Mouse (Mus musculus) hindbrain, embryonic 14.5 days (tissue): Measurements from ENCODE around the gene Ndufs7. TPM values are rescaled to one million over a fixed set of nuclear protein-coding genes. Genes with fewer than 3 reads are reported as not detected.
A peak's percentile ranks its signal among the peaks of the same experiment; 100 is the strongest.

Experiments
- ATAC-seq: fragments of 200-750 bp; cut with Nextera tagmentation; 2 replicates; pipeline ENCODE4 v1.8.0; 2017; ENCODE audit warnings: moderate number of reproducible peaks, mild to moderate bottlenecking, moderate TSS enrichment, moderate library complexity; ENCODE audit not compliant: low FRiP score
- DNase-seq: peaks from one replicate; pipeline ENCODE4 v3.0.0-alpha.2; 2015; ENCODE audit warnings: low spot score
- H3K27ac ChIP-seq: fragments of 300-500 bp; sonication (generic); 2 replicates; pipeline ENCODE4 v1.5.1; 2014; ENCODE audit warnings: mild to moderate bottlenecking, moderate library complexity
- H3K27me3 ChIP-seq: fragments of 300-500 bp; sonication (generic); 2 replicates; pipeline ENCODE4 v1.6.1; 2014; ENCODE audit warnings: mild to moderate bottlenecking, low read length, mixed read lengths; ENCODE audit not compliant: control insufficient read depth, insufficient read depth
- H3K36me3 ChIP-seq: fragments of 300-500 bp; sonication (generic); replicated peaks from 2 replicates; pipeline ENCODE4 v1.6.1; 2014; ENCODE audit not compliant: control insufficient read depth, insufficient read depth
- H3K4me1 ChIP-seq: fragments of 300-500 bp; sonication (generic); replicated peaks from 2 replicates; pipeline ENCODE4 v1.6.1; 2014; ENCODE audit warnings: antibody characterized with exemption, low read length, mixed read lengths; ENCODE audit not compliant: control insufficient read depth, insufficient read depth
- H3K4me2 ChIP-seq: fragments of 300-500 bp; sonication (generic); replicated peaks from 2 replicates; pipeline ENCODE4 v1.6.1; 2014; ENCODE audit warnings: mild to moderate bottlenecking, moderate library complexity
- H3K4me3 ChIP-seq: fragments of 300-500 bp; sonication (generic); replicated peaks from 2 replicates; pipeline ENCODE4 v1.5.1; 2014; ENCODE audit warnings: mild to moderate bottlenecking, low read length
- H3K9ac ChIP-seq: fragments of 300-500 bp; sonication (generic); 2 replicates; pipeline ENCODE4 v1.6.1; 2014
- H3K9me3 ChIP-seq: fragments of 300-500 bp; sonication (generic); 2 replicates; pipeline ENCODE4 v1.6.1; 2016; ENCODE audit warnings: low read length; ENCODE audit not compliant: control insufficient read depth
- WGBS: fragments of 180-500 bp; shearing (Covaris S2); extraction: QIAGEN DNeasy Blood & Tissue Kit; methylation state at CpG from one replicate; pipeline ENCODE4 v1.1.7; 2014; 5-methylcytosine and 5-hydroxymethylcytosine counted together
- polyA plus RNA-seq: library from polyadenylated mRNA; unstranded; fragments of >200 nt; fragmentation: Nextera tagmentation; extraction: Ambion mirVana; gene quantifications from 2 replicates; pipeline ENCODE4 v1.2.1, GENCODE M21; 2014

Gene Ndufs7
- polyA plus RNA-seq, 1 experiment from 2014 or later: 341 TPM

GRCm38 (mm10) chr10:80259463-80259805, 10.5 kb downstream of the Ndufs7 start:
- H3K4me2 ChIP-seq: peak overlapping the region; percentile 86
- WGBS: 77% methylated on average over 6 of the region's 6 CpGs
- peak overlapping the region; percentile 39; the same call in 1 of the 2 replicates for H3K4me3 ChIP-seq

GRCm38 (mm10) chr10:80259861-80260641, 11.1 kb downstream of the Ndufs7 start:
- H3K4me2 ChIP-seq: peak overlapping the region; percentile 86
- WGBS: 3% methylated on average over 19 of the region's 19 CpGs
- no peaks in the 10 kb centered on the region for H3K9me3 ChIP-seq
- H3K27ac ChIP-seq: peak overlapping the region; percentile 81
- peak overlapping the region; percentile 61 for H3K9ac ChIP-seq
- peak overlapping the region; percentile 39 for H3K4me3 ChIP-seq
- H3K36me3 ChIP-seq: peaks cover 42% of the 10 kb centered on the region
- no peak for DNase-seq
- H3K27me3 ChIP-seq: no peaks in the 10 kb centered on the region
- ATAC-seq: no peak
- peaks cover 18% of the 10 kb centered on the region for H3K4me1 ChIP-seq

More at GRCm38 (mm10) chr10:80259463-80259805, 10.5 kb downstream of the Ndufs7 start:
- no peak for DNase-seq
- ATAC-seq: no peak
- Histone ChIP-seq H3K9ac (0 out of 2 replicates have a peak overlapping the region, but pooled peaks have one; percentile 61), H3K9me3 (no peaks in the 10 kb centered on the region), H3K27ac (no peak overlapping the region), H3K36me3 (peaks cover 49% of the 10 kb centered on the region), H3K27me3 (no peaks in the 10 kb centered on the region), H3K4me1 (peaks cover 18% of the 10 kb centered on the region)

GRCm38 (mm10) chr10:80260642-80261584, 12.0 kb downstream of the Ndufs7 start, which contains the start of the genes Gamt and Dazap1:
TSS of gene Gamt (minus strand) at chr10:80261012.
TSS of gene Dazap1 (plus strand) at chr10:80261486.
- under 1% methylated on average over 46 of the region's 49 CpGs for WGBS
- DNase-seq (peak; percentile 88), ATAC-seq (peak; percentile 84)
- Histone ChIP-seq H3K9me3 (no peaks in the 10 kb centered on the region), H3K9ac (peak within 1 kb of the TSS; percentile 61), H3K27ac (peak within 1 kb of the TSS; percentile 81), H3K4me1 (peaks cover 22% of the 10 kb centered on the region), H3K4me2 (peak within 1 kb of the TSS; percentile 86), H3K27me3 (no peaks in the 10 kb centered on the region), H3K36me3 (peaks cover 34% of the 10 kb centered on the region), H3K4me3 (peak within 1 kb of the TSS; percentile 39)

DNA sequence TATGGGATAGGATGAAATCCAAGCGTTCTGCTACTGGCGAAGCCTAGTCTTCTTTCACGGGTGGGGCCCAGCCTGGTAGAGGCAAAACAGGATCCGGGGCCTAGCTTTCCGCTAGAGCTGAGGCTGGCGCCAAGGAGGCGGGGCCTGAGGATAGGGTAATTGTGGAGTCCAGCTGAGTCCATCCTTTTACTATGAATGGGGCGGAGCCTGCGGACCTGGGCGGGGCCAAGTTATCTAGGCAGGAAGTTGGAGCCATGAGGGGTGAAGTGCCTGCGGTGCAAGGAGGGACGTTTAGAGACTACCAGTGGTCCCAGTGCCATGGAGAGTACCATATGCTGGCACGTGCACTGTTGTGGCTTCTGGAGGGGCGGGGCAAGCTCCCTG, 12.7 kb downstream of the Ndufs7 start:
- Histone ChIP-seq H3K4me1 (peaks cover 29% of the 10 kb centered on the region), H3K4me2 (peak overlapping the region; percentile 86), H3K27me3 (no peaks in the 10 kb centered on the region), H3K27ac (peak overlapping the region; percentile 81), H3K36me3 (peaks cover 27% of the 10 kb centered on the region), H3K9ac (peak overlapping the region; percentile 61), H3K4me3 (peak overlapping the region; percentile 39), H3K9me3 (no peaks in the 10 kb centered on the region)
- WGBS: under 1% methylated on average over 14 of the region's 14 CpGs
- ATAC-seq (peak; percentile 41), DNase-seq (peak; percentile 76)

- WGBS: 79% methylated on average over 12 of the region's 12 CpGs
- peak overlapping the region; percentile 44; the same call in 1 of the 2 replicates for H3K27ac ChIP-seq
- H3K36me3 ChIP-seq: peaks cover 21% of the 10 kb centered on the region
- H3K4me3 ChIP-seq: 0 out of 2 replicates have a peak overlapping the region, but pooled peaks have one; percentile 39
- H3K27me3 ChIP-seq: no peaks in the 10 kb centered on the region
- no peak for DNase-seq
- H3K4me1 ChIP-seq: peaks cover 35% of the 10 kb centered on the region
- ATAC-seq: no peak
- no peak overlapping the region for H3K9ac ChIP-seq
- H3K4me2 ChIP-seq: peak overlapping the region; percentile 86
- H3K9me3 ChIP-seq: no peaks in the 10 kb centered on the region
Observed at GRCm38 (mm10) chr10:80262169-80262568, 13.2 kb downstream of the Ndufs7 start.

GRCm38 (mm10) chr10:80262776-80263365, 13.9 kb downstream of the Ndufs7 start:
- DNase-seq (no peak), ATAC-seq (no peak)
- H3K36me3 ChIP-seq: peaks cover 20% of the 10 kb centered on the region
- no peak overlapping the region for H3K27ac ChIP-seq
- 95% methylated on average over 10 of the region's 10 CpGs for WGBS
- H3K9ac ChIP-seq: no peak overlapping the region
- H3K9me3 ChIP-seq: no peaks in the 10 kb centered on the region
- peaks cover 42% of the 10 kb centered on the region for H3K4me1 ChIP-seq
- no peak overlapping the region for H3K4me3 ChIP-seq
- no peak overlapping the region for H3K4me2 ChIP-seq
- no peaks in the 10 kb centered on the region for H3K27me3 ChIP-seq

DNA sequence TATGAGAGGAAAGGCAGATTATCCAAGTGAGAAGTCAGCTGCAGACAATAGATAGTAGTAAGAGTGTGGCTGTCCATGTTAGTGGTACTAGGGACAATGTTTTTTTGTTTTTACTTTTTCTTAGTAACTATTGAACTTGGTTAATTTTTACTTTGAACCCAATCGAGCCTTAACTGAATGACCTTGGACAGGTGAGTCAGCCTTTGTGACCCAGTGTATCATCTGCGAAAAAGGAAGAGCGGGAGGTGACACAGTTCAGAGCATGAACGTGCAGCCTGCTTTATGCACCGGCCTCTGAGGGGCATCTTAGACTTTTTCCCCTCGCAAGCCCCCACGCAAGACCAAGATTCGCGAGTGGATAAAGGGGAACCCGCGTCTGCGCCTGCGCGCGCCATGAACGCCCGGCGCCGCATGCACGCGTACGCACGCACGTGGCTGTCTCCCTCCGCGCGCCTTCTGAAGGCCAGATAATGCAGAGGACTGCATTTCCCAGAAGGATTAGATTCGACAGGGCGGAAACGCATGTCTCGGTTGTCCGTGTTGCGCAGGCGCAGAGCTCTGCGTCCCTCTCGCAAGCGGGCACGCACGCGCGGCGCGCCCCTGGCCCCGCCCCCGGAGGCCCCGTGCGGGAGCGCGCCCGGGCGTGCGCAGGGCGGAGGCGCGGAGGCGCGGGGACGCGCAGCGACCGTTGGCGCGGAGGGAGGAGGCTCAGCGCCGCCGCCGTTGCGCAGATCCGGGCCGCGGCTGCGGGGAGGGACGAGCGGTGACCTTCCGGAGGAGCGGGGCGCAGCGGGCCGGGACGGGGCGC, 15.6 kb downstream of the Ndufs7 start:
- peak overlapping the region; percentile 56 for H3K27ac ChIP-seq
- no peaks in the 10 kb centered on the region for H3K9me3 ChIP-seq
- H3K36me3 ChIP-seq: peaks cover 10% of the 10 kb centered on the region
- peak overlapping the region; percentile 60 for H3K4me3 ChIP-seq
- H3K9ac ChIP-seq: peak overlapping the region; percentile 88
- H3K4me1 ChIP-seq: peaks cover 48% of the 10 kb centered on the region
- ATAC-seq (peak; percentile 78), DNase-seq (peak; percentile 99)
- H3K27me3 ChIP-seq: no peaks in the 10 kb centered on the region
- 3% methylated on average over 53 of the region's 81 CpGs for WGBS
- peak overlapping the region; percentile 60 for H3K4me2 ChIP-seq

DNA sequence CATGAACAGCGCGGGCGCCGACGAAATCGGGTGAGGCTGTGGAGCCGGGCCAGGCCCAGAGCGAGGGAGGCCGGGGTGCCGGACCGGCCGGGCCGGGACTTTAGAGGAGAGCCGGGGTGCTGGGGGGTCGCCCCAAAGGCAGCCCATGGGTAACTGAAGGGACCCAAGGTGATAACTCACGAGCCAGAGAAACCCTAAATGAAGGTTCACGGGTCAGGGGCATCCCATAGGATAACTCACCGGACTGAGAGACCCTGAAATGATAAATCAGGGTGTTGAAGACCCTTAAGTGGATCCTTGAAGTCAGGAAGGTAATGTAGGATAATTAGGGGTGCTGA, 16.2 kb downstream of the Ndufs7 start:
- peak overlapping the region; percentile 88 for H3K9ac ChIP-seq
- peaks cover 44% of the 10 kb centered on the region for H3K4me1 ChIP-seq
- H3K9me3 ChIP-seq: no peaks in the 10 kb centered on the region
- ATAC-seq: no peak; the same call in 1 of the 2 replicates
- peak overlapping the region; percentile 56; the same call in 1 of the 2 replicates for H3K27ac ChIP-seq
- peak overlapping the region; percentile 60 for H3K4me2 ChIP-seq
- 1% methylated on average over 18 of the region's 18 CpGs for WGBS
- H3K27me3 ChIP-seq: no peaks in the 10 kb centered on the region
- peak overlapping the region; percentile 60 for H3K4me3 ChIP-seq
- DNase-seq: no peak
- peaks cover 10% of the 10 kb centered on the region for H3K36me3 ChIP-seq
